Mouse (Mus musculus) retina, adult 2 months (tissue): ENCODE results near the gene Troap.

ENCODE experiments used
- DNase-seq: peaks from one replicate; pipeline ENCODE4 v3.0.0-alpha.2; 2012; ENCODE audit warnings: low read depth, low spot score

Gene Troap

GRCm38 (mm10) chr15:99085997-99086396, 11.6 kb downstream of the Troap start:
- DNase-seq = no peak

GRCm38 (mm10) chr15:99087253-99088075, 13.1 kb downstream of the Troap start, which contains the start of gene C1ql4:
Gene C1ql4 (minus strand): TSS chr15:99087817.
- no peak for DNase-seq

GRCm38 (mm10) chr15:99088292-99088691, 13.9 kb downstream of the Troap start:
- no peak for DNase-seq

- DNase-seq = no peak
These were observed 14.7 kb downstream of the Troap start for GRCm38 (mm10) chr15:99089069-99089468.

- DNase-seq = no peak
These were observed 18.5 kb downstream of the Troap start, which contains the start of gene Dnajc22 for GRCm38 (mm10) chr15:99092870-99093269. Gene Dnajc22 (plus strand): TSS chr15:99093170.

GRCm38 (mm10) chr15:99093291-99094258, 19.2 kb downstream of the Troap start:
- DNase-seq = no peak

GRCm38 (mm10) chr15:99094631-99095270, 20.4 kb downstream of the Troap start:
- DNase-seq = no peak

- DNase-seq = no peak
These were observed 21.0 kb downstream of the Troap start for GRCm38 (mm10) chr15:99095356-99095755.

- no peak for DNase-seq
These were observed 21.9 kb downstream of the Troap start for GRCm38 (mm10) chr15:99096061-99096793.

- no peak for DNase-seq
These were observed 22.6 kb downstream of the Troap start for GRCm38 (mm10) chr15:99096831-99097500.

GRCm38 (mm10) chr15:99097840-99098492, 23.6 kb downstream of the Troap start:
- DNase-seq = no peak

GRCm38 (mm10) chr15:99098493-99098861, 24.1 kb downstream of the Troap start:
- DNase-seq = no peak

GRCm38 (mm10) chr15:99099139-99099556, 24.8 kb downstream of the Troap start:
- no peak for DNase-seq

GRCm38 (mm10) chr15:99099984-99100383, 25.6 kb downstream of the Troap start:
- DNase-seq = no peak

GRCm38 (mm10) chr15:99105238-99105637, 30.9 kb downstream of the Troap start:
- DNase-seq = no peak

- DNase-seq = no peak
These were observed 33.5 kb downstream of the Troap start for GRCm38 (mm10) chr15:99107866-99108265.

- DNase-seq = no peak
These were observed 36.8 kb downstream of the Troap start for GRCm38 (mm10) chr15:99111139-99111538.

- DNase-seq = no peak
These were observed 37.4 kb downstream of the Troap start for GRCm38 (mm10) chr15:99111809-99112208.

- no peak for DNase-seq
These were observed 38.5 kb downstream of the Troap start for GRCm38 (mm10) chr15:99112843-99113395.
